Mouse (Mus musculus) CH12.LX (cell line): ENCODE data around the gene Rpl23.

Source experiments
- BHLHE40 ChIP-seq: IDR thresholded peaks from 2 replicates; pipeline ENCODE4 v1.6.1; 2011; ENCODE audit warnings: mild to moderate bottlenecking, low read depth, low read length, improper control_type of control experiment
- CHD2 ChIP-seq: IDR thresholded peaks from 2 replicates; pipeline ENCODE4 v1.6.1; 2011; ENCODE audit warnings: low read length, improper control_type of control experiment
- CTCF ChIP-seq, 2 experiments: IDR thresholded peaks in 1 of 2; conservative IDR thresholded peaks in 1 of 2; 2 replicates each; pipeline ENCODE4 v1.5.1; 2011 to 2012; ENCODE audit warnings: low read depth in 2 of 2, low read length in 2 of 2, improper control_type of control experiment in 1 of 2, inconsistent platforms in 1 of 2, mild to moderate bottlenecking in 1 of 2, moderate library complexity in 1 of 2
- ELF1 ChIP-seq: IDR thresholded peaks from 2 replicates; pipeline ENCODE4 v1.6.1; 2014; ENCODE audit warnings: low read depth, mild to moderate bottlenecking, inconsistent platforms, low read length, improper control_type of control experiment
- MAZ ChIP-seq: IDR thresholded peaks from 2 replicates; pipeline ENCODE4 v1.6.1; 2012; ENCODE audit warnings: low read depth, mild to moderate bottlenecking, inconsistent platforms, low read length, improper control_type of control experiment, moderate library complexity
- NRF1 ChIP-seq: IDR thresholded peaks from 2 replicates; pipeline ENCODE4 v1.6.1; 2014; ENCODE audit warnings: low read depth, mild to moderate bottlenecking, inconsistent platforms, low read length, improper control_type of control experiment, moderate library complexity
- POLR2A ChIP-seq: IDR thresholded peaks from 2 replicates; pipeline ENCODE4 v1.6.1; 2011; ENCODE audit warnings: low read depth, mild to moderate bottlenecking, improper control_type of control experiment, low read length
- RAD21 ChIP-seq: IDR thresholded peaks from 2 replicates; pipeline ENCODE4 v1.6.1; 2011; ENCODE audit warnings: low read depth, mild to moderate bottlenecking, low read length, improper control_type of control experiment, moderate library complexity
- SMC3 ChIP-seq: IDR thresholded peaks from 2 replicates; pipeline ENCODE4 v1.6.1; 2011; ENCODE audit warnings: low read depth, low read length, improper control_type of control experiment
- UBTF ChIP-seq: IDR thresholded peaks from 2 replicates; pipeline ENCODE4 v1.6.1; 2012; ENCODE audit warnings: low read depth, mild to moderate bottlenecking, inconsistent platforms, low read length, improper control_type of control experiment, moderate library complexity
- ZC3H11A ChIP-seq: IDR thresholded peaks from 2 replicates; pipeline ENCODE4 v1.6.1; 2012; ENCODE audit warnings: low read depth, mild to moderate bottlenecking, inconsistent platforms, low read length, improper control_type of control experiment
- ZMIZ1 ChIP-seq: IDR thresholded peaks from 2 replicates; pipeline ENCODE4 v1.6.1; 2012; ENCODE audit warnings: low read depth, mild to moderate bottlenecking, inconsistent platforms, low read length, improper control_type of control experiment

GRCm38 (mm10) chr11:97742157-97742556, 40.1 kb downstream of the Rpl23 start:
- TF ChIP-seq RAD21 = no peak
- no peak for TF ChIP-seq NRF1
- TF ChIP-seq CTCF (conservative IDR thresholded peaks at IDR 0.05 in 1 of 2, IDR thresholded peaks at IDR 0.05 in 1 of 2; ENCODE audit: low read depth in 2 of 2, low read length in 2 of 2) = no peak
- TF ChIP-seq POLR2A = no peak
- no peak for TF ChIP-seq MAZ
- no peak for TF ChIP-seq CHD2
- no peak for TF ChIP-seq ZC3H11A
- TF ChIP-seq ELF1 = no peak
- no peak for TF ChIP-seq UBTF
- no peak for TF ChIP-seq ZMIZ1
- no peak for TF ChIP-seq SMC3
- no peak for TF ChIP-seq BHLHE40
